Mouse (Mus musculus) left cerebral cortex, postnatal 25 days (tissue): ENCODE measurements around the gene Hectd1. TPM values are rescaled to one million over a fixed set of nuclear protein-coding genes. Genes with fewer than 3 reads are reported as not detected.

Source experiments
- DNase-seq, 2 experiments: peaks; one replicate each; pipeline ENCODE4 v3.0.0; 2022; ENCODE audit warnings: low spot score in 2 of 2, mixed read lengths in 1 of 2
- intact Hi-C: fragments of 180-260 bp; cut with DNase I; formaldehyde crosslinking; loops from one replicate; pipeline ENCODE4 v1.15.1; 2025
- total RNA-seq, 2 experiments: library from RNA; stranded (reverse); gene quantifications; 2 replicates each; pipeline ENCODE4 v1.2.3; 2021

The Hectd1 gene
- total RNA-seq, 2 experiments from 2014 or later: 83.3 to 86.5 TPM

DNA sequence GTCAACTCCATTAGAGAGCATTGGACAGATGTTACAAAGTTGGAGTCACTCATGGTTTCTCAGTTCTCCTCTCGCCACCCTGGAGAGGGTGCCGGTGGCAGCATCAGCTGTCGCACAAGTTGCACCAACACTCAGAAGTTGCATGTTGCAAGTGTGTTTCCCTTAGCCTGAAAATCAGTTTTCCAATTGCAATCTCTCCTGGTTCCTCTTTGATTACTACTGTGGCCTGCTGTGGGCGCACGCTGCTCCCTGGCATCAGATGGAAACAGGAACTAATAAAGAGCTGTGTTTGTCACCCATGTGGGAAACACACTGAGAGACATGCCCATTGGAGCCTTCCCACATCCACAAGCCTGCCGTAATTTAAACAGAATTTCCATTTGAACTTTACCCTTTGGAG, 110.7 kb downstream of the Hectd1 start:
- DNase-seq: no peak
- intact Hi-C loops: no loop called here

DNA sequence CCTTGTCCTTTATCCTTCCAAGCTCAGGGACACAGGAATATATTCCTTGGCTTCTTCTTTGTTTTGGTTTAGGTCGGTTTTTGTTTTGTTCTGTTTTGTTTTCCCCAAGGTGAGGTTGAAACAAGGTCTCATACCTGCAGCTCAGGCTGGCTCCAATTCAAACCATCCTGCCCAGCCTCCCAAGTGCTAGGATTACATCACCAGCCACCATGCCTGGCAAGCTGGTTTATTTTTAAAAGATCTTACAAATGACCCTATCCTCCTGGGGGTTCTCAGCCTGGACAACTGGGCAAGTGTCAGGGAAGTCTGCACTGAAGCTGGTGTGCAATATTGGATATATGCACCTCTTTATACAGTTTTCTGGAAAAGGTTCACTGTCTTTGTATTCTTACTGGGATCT, 116.7 kb downstream of the Hectd1 start:
- DNase-seq: no peak
- intact Hi-C loops: no loop called here

DNA sequence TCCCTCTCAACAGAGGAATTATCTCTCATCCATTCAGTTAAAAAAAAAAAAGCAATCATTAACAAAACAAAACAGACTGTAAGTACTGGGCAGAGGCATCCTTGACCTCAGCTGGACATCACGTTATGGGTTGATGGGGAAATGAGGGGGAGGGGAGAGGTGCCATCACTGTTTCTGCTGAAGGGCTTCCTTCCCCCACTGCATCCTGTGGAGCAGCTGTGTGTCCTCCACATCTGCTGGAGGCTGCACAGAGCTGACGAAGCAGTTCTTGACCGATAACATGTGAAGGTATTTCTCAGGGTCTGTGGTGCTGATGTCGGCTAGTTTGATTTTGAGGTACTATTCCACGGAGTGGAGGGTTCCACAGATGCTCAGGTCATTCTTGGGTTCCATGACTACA, 119.2 kb downstream of the Hectd1 start:
- intact Hi-C loops: no loop called here
- DNase-seq: no peak

DNA sequence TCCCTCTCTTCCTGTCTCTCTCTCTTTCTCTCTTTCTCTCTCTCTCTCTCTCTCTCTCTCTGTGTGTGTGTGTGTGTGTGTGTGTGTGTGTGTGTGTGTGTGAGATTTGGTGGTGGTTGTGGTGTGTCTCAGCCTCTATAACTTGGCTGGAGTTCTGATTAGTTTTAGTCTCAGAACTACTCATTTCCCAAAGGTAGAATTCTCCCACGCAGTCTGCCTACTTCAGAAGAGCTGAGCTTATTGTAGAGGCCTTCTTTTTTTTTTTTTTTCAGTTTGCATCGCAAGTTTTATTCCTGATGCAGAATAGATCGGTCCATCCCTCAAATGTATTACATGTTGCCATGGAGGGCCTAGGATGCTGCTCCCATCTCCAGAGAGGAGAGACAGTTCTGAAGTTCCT, 119.6 kb downstream of the Hectd1 start:
- intact Hi-C loops: loop anchor here (2.0 kb wide), 1 partner anchor 19 kb away; the partner anchor contains the start of genes Ap4s1 and Strn3
- peak in 1 of 2 experiments; percentile 70 for DNase-seq

DNA sequence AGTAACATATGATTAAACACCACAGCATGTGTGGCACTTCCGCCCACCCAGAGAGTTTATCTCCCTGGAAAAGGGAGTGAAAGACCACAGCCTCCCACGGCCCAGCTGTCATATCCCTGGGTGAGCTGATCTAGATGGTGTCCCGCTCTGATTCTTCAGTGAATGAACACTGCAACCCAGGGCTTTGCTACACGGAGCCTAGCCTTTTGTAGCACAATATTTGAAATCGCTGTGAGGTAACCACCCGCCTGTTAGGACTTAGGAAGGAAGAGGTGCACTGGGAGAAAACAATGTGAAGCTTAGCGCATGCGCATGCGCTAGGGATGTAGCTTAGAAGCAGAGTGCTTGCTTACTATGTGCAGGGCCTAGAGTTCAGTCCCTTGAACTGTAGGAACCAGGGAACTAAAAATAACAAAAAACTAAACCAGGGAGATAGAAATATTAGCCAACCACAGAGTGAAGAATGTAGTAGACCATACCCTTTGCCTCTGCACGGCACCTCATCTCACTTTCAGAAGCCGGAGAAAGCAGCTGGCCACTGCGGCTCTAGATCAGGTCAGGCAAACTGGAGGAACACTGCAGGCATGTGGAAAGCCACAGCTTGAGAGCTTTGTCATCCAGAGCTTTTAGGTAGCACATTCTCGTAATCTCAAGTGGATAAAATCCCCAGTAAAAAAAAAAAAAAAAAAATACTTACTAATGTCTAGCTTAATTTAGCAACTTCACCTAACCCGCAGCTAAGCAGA, 120.2 kb downstream of the Hectd1 start:
- peak; percentile 78 to 96 for DNase-seq
- intact Hi-C loops: loop anchor here (2.0 kb wide), 1 partner anchor 18 kb away; the partner anchor contains the start of genes Ap4s1 and Strn3

DNA sequence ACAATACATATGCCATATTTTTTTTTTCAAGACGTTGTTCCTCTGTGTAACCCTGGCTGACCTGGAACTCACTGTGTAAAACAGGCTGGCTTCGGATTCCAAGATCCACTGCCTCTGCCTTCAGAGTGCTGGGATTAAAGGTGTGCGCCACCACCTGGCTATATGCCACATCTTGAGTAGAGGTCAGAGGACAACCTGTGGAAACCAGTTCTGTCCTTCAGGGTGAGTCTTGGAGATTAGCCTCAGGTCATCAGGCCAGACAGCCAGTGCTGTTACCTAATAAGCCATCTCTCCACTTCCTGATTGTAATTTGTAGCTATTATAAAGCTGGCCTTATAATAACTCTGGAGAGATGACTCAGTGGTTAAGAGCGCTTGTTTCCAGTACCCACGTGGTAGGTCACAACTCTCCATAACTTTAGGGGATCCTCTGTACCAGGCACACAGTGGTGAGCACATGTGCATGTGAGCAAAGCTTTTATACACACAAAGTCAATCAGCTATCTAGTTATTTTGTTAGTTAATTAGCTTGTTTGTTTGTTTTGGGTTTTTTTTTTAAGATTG, 122.6 kb downstream of the Hectd1 start:
- intact Hi-C loops: no loop called here
- no peak for DNase-seq

DNA sequence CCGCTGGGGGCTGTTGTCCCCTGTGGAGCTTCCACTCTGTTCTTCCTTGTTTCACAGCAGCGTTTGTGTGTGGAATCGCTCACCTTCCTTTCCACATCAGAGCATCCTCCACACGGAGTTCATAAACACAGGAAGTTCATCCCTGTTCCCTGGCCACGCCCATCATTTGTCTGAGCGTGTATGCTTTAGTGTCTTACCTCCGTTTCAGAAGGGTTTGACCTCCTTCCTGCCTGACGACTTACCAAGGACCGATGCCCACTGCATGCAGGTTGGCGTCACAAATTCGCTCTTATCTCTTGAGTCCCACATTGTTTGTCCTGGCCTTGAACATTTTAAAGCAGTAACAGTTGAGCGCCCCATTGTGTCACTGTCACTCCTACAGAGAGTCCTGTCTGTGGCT, 123.6 kb downstream of the Hectd1 start:
- intact Hi-C loops: no loop called here
- DNase-seq: no peak

DNA sequence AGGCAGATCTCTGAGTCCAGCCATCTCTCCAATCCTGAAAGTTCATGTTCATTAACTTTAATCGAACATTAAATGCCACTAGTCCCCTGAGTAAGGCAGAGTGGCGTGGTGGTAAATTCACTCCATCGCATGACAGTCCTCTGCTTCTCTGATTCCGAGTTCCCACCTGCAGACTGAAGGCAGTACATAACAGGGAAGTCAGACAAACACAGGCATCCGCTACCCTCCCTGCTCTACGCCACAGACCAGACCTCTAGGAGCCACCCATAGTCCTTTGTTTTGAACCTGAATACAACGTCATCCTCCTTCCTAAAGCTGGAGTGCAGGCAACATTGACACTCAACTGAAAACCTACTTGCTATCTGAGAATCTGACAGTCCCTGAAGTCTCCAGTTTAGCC, 124.8 kb downstream of the Hectd1 start:
- DNase-seq: no peak
- intact Hi-C loops: no loop called here

DNA sequence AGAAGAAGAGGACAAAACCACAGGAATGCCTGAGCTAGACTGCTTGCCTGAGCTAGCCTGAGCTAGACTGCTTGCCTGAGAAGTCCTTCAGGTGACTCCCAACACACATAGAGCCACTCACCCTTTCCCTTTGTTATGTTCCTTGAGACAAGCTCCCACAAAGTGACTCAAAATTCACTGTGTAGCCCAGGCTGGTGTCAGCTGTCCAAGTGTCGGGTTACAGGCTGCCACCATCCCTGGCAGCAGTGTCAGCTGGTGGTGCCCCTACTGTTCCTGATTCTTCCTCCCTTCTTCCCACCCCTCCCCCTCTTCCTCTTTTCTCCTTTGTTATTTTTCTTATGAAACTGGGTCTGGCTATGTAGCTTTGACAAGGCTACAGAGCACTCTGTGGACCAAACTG, 125.5 kb downstream of the Hectd1 start:
- no peak for DNase-seq
- intact Hi-C loops: no loop called here

DNA sequence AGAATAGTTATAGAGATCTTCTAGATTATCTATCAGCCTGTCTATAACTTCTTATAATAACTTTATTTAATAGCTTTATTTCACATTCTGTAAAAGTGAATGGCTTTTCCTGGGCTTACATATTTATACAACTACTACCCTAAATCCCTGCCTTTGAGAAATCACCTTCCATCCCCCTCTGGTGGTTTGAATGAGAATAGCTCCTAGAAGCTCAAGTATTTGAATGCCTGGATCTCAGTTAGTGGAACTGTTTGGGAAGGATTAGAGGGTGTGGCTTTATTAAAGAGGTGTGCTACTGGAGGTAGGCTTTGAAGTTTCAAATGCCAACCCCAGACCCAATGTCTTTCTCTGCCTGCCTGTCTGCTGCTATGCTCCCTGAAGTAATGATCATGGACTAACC, 127.6 kb downstream of the Hectd1 start:
- intact Hi-C loops: no loop called here
- no peak for DNase-seq

DNA sequence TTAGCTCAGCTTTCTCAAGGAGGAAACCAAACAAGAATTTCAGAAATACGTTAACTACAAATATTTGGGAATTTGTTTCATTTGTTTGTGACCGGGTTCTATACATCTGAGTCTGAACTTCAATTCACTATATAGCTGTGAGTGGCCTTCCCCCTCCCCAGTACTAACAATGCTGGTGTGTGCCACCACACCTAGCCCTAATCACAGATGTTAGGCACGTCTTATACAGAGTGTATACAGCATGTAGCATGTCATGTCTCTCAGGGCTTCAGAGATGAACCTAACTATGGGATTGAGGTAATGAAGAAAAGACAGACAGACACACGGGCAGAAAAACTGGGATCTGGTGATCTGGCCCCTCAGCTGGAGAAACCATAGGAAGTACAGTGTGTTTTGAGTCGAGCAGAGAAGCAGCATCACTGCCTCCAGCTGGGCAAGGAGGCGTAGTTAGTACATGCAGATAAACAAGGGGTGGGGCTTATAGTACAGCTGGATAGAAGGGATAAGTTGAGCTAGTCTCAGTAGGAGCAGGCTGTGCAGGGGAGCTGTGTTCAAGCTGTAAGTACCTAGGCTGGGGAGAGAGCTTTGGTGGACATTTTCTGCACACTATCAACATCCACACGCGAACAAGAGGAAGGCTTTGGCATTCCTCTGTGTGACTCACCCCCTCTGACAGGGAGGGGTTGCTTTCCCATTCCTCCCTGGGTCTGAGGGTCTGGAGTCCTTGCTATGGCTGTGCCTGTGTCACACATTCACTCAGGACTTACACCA, 129.5 kb downstream of the Hectd1 start:
- intact Hi-C loops: no loop called here
- DNase-seq: no peak

DNA sequence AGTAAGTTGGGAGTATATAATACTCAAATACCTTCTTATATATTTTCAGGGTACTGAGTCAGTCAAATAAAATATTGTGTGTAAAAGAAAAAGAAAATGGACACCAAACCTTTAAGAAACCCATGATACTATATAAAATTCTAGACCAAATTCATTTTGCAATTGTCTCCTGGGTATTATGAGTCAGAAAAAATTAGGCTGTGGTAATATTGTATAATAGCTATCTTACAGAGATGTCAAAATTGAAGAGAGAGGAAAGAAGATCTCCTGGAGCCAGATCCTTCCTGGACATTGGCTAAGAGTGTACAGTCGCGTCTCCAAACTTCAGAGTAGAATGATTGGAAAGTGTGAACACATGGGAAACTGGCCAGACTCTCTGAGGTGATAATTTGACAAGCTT, 133.2 kb downstream of the Hectd1 start:
- intact Hi-C loops: no loop called here
- no peak for DNase-seq

DNA sequence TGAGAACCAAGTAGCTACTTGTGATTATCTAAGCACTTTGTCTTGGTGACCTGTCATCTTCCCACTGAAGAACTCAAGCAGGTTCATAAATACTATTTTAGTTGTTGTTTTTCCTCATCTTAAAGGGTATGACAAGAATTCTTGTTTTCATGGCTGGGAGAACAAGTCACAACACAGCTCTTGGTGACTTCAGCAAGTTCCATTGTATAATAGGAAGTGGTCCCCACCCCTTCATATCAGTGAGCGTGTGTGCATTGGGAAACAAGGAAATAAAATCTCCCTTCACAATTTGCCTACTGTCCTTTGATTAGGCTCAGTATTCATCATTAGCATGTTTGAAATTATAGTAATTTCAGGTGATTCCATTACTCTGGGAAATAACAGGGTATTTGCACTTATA, 134.4 kb downstream of the Hectd1 start:
- intact Hi-C loops: loop anchor here (5.0 kb wide), 1 partner anchor 32 kb away; no protein-coding TSS in a partner anchor
- DNase-seq: no peak

DNA sequence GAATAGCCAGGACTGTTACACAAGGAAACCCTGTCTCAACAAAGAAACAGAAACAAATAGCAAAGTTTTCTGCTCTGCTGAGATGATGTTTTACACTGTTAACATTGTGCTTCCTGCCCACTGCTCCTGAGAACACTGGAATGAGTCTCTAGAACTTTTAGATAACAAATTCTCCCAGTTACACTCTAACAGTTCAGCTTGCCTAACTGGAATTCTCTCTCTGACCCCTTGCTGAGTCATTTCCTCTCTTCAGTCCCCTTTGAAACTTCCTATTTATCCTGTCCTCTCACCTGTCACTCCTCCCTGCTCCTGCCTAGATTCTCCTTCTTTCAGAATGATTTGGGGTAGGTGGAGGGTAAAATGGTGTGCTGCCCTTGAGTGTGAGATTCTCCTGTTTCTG, 135.2 kb downstream of the Hectd1 start:
- no peak for DNase-seq
- intact Hi-C loops: loop anchor here (5.0 kb wide), 1 partner anchor 33 kb away; no protein-coding TSS in a partner anchor

Other genes with a start within 250 kb of the Hectd1 start
- gene Coch, start 236.2 kb downstream of the Hectd1 start, total RNA-seq: 10 to 100 TPM; 28.6 to 31.2 TPM
- 10 to 100 TPM; 51.9 to 55.4 TPM for gene Ap4s1, start 138.5 kb downstream of the Hectd1 start, total RNA-seq
- 10 to 100 TPM; 85.6 to 87.7 TPM for gene Strn3, start 137.6 kb downstream of the Hectd1 start, total RNA-seq
- gene Heatr5a, start 141.8 kb upstream of the Hectd1 start, total RNA-seq: 1 to 10 TPM; 6.4 to 8.8 TPM
- gene Dtd2, start 177.0 kb upstream of the Hectd1 start, total RNA-seq: 10 to 100 TPM in 1 of 2 experiments, 1 to 10 TPM in 1; 8.8 to 10.9 TPM
- not detected for gene Gpr33, start 198.5 kb upstream of the Hectd1 start, total RNA-seq